11 mouse cellular contexts compared by ENCODE assay signal in genomic region chr2:113427886-113428625, GRCm38 (mm10).
DNase-seq lines count a peak whose midpoint lies in the region; ATAC-seq lines count a peak whose summit lies in the region.
"Had no signal": no experiment of that assay in that cellular context is flagged by ENCODE, and none has a peak within 500 bp of the region (broad histone marks: within the 10 kb centered on the region; RNA-seq: fewer than 3 reads in every experiment).

No protein-coding gene starts in this region.

- H3K9ac ChIP-seq in neural tube, embryonic 13.5 days = no peak overlapping the region
- H3K9ac ChIP-seq: liver, embryonic 15.5 days had no signal

- WGBS in limb, embryonic 10.5 days = 21% methylated on average over 4 of the region's 4 CpGs
- 42% methylated on average over 4 of the region's 4 CpGs for WGBS in neural tube, embryonic 13.5 days

- H3K36me3 ChIP-seq in limb, embryonic 10.5 days = no peaks in the 10 kb centered on the region
- H3K36me3 ChIP-seq in neural tube, embryonic 13.5 days = no peaks in the 10 kb centered on the region
- H3K36me3 ChIP-seq: liver, embryonic 15.5 days had no signal

- no peaks in the 10 kb centered on the region for H3K9me3 ChIP-seq in limb, embryonic 10.5 days (replicated peaks)
- H3K9me3 ChIP-seq in neural tube, embryonic 13.5 days = no peaks in the 10 kb centered on the region
- H3K9me3 ChIP-seq: liver, embryonic 15.5 days had no signal

- H3K4me2 ChIP-seq in neural tube, embryonic 13.5 days = no peak overlapping the region
- H3K4me2 ChIP-seq: liver, embryonic 15.5 days had no signal

- peaks cover 19% of the 10 kb centered on the region for H3K4me1 ChIP-seq in limb, embryonic 10.5 days
- H3K4me1 ChIP-seq in neural tube, embryonic 13.5 days (replicated peaks) = no peaks in the 10 kb centered on the region; the same call in none of the 2 replicates
- H3K4me1 ChIP-seq: liver, embryonic 15.5 days had no signal

- no peaks in the 10 kb centered on the region for H3K27me3 ChIP-seq in limb, embryonic 10.5 days (ENCODE audit: low read depth, poor library complexity, severe bottlenecking)
- no peaks in the 10 kb centered on the region for H3K27me3 ChIP-seq in neural tube, embryonic 13.5 days
- H3K27me3 ChIP-seq: liver, embryonic 15.5 days had no signal

- DNase-seq in lung, adult 18-20 months = peak; percentile 27 to 59
- no peak for DNase-seq in lung, postnatal 14 days
- DNase-seq in fat pad, adult 2 months (ENCODE audit: extremely low read depth, low read depth, low spot score) = peak; percentile 19
- DNase-seq in limb, embryonic 10.5 days (ENCODE audit: low spot score) = peak; percentile 72
- no peak for DNase-seq in right cerebral cortex, postnatal 25 days
- no peak for DNase-seq in layer of hippocampus, postnatal 14 days (ENCODE audit: low spot score in 2 of 2)
- DNase-seq: thymus, postnatal 25 days had no signal

- peak overlapping the region; percentile 83 for H3K27ac ChIP-seq in limb, embryonic 10.5 days
- peak overlapping the region; percentile 39; the same call in 1 of the 2 replicates for H3K27ac ChIP-seq in neural tube, embryonic 13.5 days (replicated peaks)
- H3K27ac ChIP-seq: liver, embryonic 15.5 days had no signal

- ATAC-seq in neural tube, embryonic 13.5 days (ENCODE audit: low read depth) = no peak
- ATAC-seq in granulocyte monocyte progenitor cell, adult 5-6 weeks (replicated peaks; ENCODE audit: poor library complexity, severe bottlenecking) = no peak
- ATAC-seq: CD4-positive, CD25-positive, alpha-beta regulatory T cell, adult 4 months had no signal

- H3K4me3 ChIP-seq in limb, embryonic 10.5 days = no peak overlapping the region
- no peak overlapping the region for H3K4me3 ChIP-seq in neural tube, embryonic 13.5 days
- H3K4me3 ChIP-seq: liver, embryonic 15.5 days had no signal

Comparison
In these comparisons a context has a peak if more than half of its experiments do, and no peak if none do; other contexts are left out.
1. DNase-seq: peak in lung, adult 18-20 months (2 of 2), fat pad, adult 2 months (single experiment) and limb, embryonic 10.5 days (single experiment); none in lung, postnatal 14 days (single experiment), right cerebral cortex, postnatal 25 days (single experiment) and layer of hippocampus, postnatal 14 days (0 of 2).